Mouse (Mus musculus) kidney, adult 10 weeks (tissue): ENCODE results near the gene Gm4340. TPM values are rescaled to one million over a fixed set of nuclear protein-coding genes. Genes with fewer than 3 reads are reported as not detected.

Source experiments
- polyA plus RNA-seq: library from polyadenylated mRNA; stranded (reverse); fragments of 350-450 nt; fragmentation: Illumina TruSeq; extraction: RNeasy Lipid Tissue Mini Kit (QIAGEN cat#74804); gene quantifications from one replicate; pipeline ENCODE4 v1.2.3, GENCODE M21; 2014; ENCODE audit warnings: low read depth, low replicate concordance

The Gm4340 gene
- polyA plus RNA-seq: not detected

DNA sequence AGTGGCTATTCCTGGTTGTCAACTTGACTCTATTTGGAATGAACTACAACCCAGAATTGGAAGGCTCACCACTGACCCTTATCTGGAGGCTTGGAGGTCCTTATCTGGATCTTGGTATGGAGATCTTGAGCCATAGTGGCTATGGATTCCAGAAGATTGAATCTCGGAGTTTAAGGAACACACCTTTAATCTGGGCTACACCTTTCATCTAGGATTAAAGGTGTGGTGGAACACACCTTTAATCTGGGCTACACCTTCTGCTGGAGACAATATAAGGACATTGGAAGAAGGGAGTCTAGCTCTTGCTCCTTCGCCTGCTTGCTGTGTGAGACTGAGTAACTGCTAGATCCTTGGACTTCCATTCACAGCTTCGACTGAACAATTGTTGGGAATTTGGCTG is at the start of gene Gm4340:
TSS of gene Gm4340 (plus strand) at position 301 of the 400 bp plus-strand sequence.

DNA sequence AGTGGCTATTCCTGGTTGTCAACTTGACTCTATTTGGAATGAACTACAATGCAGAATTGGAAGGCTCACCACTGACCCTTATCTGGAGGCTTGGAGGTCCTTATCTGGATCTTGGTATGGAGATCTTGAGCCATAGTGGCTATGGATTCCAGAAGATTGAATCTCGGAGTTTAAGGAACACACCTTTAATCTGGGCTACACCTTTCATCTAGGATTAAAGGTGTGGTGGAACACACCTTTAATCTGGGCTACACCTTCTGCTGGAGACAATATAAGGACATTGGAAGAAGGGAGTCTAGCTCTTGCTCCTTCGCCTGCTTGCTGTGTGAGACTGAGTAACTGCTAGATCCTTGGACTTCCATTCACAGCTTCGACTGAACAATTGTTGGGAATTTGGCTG is 42.6 kb upstream of the Gm4340 start, which contains the start of gene Gm6763:
TSS of gene Gm6763 (plus strand) at position 301 of the 400 bp plus-strand sequence.

DNA sequence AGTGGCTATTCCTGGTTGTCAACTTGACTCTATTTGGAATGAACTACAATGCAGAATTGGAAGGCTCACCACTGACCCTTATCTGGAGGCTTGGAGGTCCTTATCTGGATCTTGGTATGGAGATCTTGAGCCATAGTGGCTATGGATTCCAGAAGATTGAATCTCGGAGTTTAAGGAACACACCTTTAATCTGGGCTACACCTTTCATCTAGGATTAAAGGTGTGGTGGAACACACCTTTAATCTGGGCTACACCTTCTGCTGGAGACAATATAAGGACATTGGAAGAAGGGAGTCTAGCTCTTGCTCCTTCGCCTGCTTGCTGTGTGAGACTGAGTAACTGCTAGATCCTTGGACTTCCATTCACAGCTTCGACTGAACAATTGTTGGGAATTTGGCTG is 34.1 kb upstream of the Gm4340 start, which contains the start of gene Gm8764:
TSS of gene Gm8764 (plus strand) at position 301 of the 400 bp plus-strand sequence.

DNA sequence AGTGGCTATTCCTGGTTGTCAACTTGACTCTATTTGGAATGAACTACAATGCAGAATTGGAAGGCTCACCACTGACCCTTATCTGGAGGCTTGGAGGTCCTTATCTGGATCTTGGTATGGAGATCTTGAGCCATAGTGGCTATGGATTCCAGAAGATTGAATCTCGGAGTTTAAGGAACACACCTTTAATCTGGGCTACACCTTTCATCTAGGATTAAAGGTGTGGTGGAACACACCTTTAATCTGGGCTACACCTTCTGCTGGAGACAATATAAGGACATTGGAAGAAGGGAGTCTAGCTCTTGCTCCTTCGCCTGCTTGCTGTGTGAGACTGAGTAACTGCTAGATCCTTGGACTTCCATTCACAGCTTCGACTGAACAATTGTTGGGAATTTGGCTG is 25.6 kb upstream of the Gm4340 start, which contains the start of gene Gm21304:
TSS of gene Gm21304 (plus strand) at position 301 of the 400 bp plus-strand sequence.

DNA sequence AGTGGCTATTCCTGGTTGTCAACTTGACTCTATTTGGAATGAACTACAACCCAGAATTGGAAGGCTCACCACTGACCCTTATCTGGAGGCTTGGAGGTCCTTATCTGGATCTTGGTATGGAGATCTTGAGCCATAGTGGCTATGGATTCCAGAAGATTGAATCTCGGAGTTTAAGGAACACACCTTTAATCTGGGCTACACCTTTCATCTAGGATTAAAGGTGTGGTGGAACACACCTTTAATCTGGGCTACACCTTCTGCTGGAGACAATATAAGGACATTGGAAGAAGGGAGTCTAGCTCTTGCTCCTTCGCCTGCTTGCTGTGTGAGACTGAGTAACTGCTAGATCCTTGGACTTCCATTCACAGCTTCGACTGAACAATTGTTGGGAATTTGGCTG is 17.1 kb upstream of the Gm4340 start, which contains the start of gene Gm21312:
TSS of gene Gm21312 (plus strand) at position 301 of the 400 bp plus-strand sequence.

DNA sequence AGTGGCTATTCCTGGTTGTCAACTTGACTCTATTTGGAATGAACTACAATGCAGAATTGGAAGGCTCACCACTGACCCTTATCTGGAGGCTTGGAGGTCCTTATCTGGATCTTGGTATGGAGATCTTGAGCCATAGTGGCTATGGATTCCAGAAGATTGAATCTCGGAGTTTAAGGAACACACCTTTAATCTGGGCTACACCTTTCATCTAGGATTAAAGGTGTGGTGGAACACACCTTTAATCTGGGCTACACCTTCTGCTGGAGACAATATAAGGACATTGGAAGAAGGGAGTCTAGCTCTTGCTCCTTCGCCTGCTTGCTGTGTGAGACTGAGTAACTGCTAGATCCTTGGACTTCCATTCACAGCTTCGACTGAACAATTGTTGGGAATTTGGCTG is 8.6 kb upstream of the Gm4340 start, which contains the start of gene Gm20765:
TSS of gene Gm20765 (plus strand) at position 301 of the 400 bp plus-strand sequence.

Other genes with a start within 250 kb of the Gm4340 start
- not detected for gene Gm21293, start 51.1 kb upstream of the Gm4340 start, polyA plus RNA-seq
- not detected for gene Gm6763, start 42.5 kb upstream of the Gm4340 start, polyA plus RNA-seq
- gene Gm8764, start 34.0 kb upstream of the Gm4340 start, polyA plus RNA-seq: not detected
- not detected for gene Gm21304, start 25.5 kb upstream of the Gm4340 start, polyA plus RNA-seq
- gene Gm21312, start 17.0 kb upstream of the Gm4340 start, polyA plus RNA-seq: not detected
- gene Gm20765, start 8.5 kb upstream of the Gm4340 start, polyA plus RNA-seq: not detected